Mouse (Mus musculus) liver, adult 2 months (tissue): Measurements from ENCODE around the gene Bbip1.

Experiments
- CTCF ChIP-seq: fragments of 200-500 bp; IDR thresholded peaks from 2 replicates; pipeline ENCODE4 v1.5.1; 2011; ENCODE audit warnings: low read depth, low read length, control low read depth
- POLR2A ChIP-seq: fragments of 200-500 bp; IDR thresholded peaks from 2 replicates; pipeline ENCODE4 v1.6.1; 2011; ENCODE audit warnings: low read length, control low read depth; ENCODE audit not compliant: insufficient read depth; ENCODE audit errors: extremely low read depth

DNA sequence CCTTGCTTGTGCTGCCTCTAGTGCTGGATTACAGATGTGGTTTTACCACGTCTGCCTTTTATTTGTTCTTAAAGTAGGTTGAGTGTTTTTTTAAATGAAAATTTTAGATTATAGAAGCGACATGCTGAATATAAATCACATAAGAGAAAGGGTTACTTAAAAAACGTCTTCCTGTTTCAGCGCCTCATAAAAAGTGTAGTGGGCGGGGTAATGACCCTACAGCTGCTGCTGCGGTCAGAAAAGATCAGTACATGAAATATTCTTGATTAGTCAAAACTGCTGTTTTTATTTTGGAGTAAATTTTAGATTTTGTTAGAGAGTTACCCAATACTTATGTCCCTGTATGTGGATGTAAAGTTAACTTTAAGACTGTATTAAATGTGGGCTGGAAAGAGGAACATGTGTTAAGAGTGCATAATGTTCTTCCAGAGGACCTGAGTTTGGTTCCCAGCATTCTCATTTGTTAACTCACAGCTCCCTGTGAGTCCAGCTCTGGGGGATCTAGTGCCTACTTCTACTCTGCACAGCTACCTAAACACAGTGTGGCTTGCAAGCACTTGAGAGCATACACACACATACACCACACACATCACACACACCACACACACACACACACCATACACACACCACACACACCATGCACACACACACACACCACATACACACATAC lies 38.3 kb downstream of the Bbip1 start:
- TF ChIP-seq POLR2A (no peak), CTCF (no peak)
